Mouse (Mus musculus) retina, adult 2 months (tissue): ENCODE data around the gene Gm45785.
A peak's percentile ranks its signal among the peaks of the same experiment; 100 is the strongest.
"Not testable (repeated sequence)": the region's sequence is repeated elsewhere in the genome, so short reads cannot be mapped to it uniquely, and the experiment has no call there.

Source experiments
- DNase-seq: peaks from one replicate; pipeline ENCODE4 v3.0.0-alpha.2; 2012; ENCODE audit warnings: low read depth, low spot score

Gene Gm45785

GRCm38 (mm10) chr7:140855860-140856784, at the start of gene Gm45785:
TSS of gene Gm45785 (minus strand) at chr7:140856331.
- DNase-seq = peak; percentile 73

- no peak for DNase-seq
These were observed 49.5 kb upstream of the Gm45785 start for GRCm38 (mm10) chr7:140905642-140906081.

GRCm38 (mm10) chr7:140903212-140903611, 47.1 kb upstream of the Gm45785 start:
- peak; percentile 40 for DNase-seq

DNA sequence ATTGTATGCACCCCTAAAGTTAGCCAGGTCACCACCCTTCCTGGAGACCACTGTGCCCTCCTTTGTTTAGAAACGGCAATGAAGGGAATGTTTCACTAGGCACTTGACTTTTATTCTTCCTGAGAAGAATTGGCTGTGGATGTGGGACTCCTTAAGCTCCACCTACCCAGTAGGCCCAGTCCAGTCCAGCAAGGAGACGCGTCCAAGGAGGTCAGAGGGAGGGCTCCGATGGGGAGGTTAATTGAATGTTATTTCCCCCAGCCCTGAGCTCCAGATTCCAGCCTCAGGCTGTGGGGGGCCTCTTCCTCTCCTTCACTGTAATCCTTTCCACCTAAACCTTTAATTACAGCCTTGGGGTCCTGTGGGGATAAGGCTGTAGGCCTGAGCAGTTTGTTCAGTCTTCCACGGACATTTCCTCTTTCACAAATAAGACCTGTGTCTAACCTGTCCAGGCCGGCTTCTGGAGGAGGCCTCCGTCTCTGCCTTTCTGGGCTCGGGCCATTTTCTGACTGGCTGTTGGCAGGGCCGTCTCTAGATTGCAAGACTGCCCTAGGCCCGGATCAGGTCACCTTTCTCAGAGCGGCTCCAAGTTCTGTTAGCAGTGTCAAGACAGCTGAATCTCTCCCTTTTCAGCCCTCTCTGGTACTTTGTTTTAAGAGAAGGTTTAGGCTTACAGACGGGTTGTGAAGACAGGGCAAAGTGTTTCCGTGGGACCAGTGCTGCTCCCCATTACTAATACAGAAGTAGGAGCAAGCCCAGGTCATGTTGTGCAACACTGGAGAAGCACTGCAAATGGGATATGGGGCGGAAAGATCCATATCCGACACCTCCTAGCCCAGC, 46.1 kb upstream of the Gm45785 start:
- no peak for DNase-seq

DNA sequence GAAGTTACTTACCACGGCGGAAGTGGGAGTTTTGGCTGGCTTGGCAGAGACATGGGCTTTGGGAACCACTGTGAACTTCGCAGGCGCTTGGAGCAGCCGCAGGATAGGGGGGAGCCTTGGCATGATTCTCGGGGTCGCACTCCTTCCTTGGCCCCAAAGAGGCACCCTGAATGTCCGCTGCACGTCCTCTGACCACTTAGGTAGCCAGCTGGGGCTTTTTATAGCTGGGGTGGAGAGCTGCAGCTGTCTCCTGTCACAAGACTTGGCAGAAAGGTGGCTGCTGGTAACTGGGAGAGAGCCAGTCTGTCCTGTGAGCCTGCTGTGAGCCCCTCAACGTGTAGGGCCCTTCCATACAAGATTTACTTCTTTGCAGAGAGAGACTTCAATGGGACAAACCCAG, 44.1 kb upstream of the Gm45785 start, which contains the start of gene Cox8b:
Gene Cox8b, minus strand, starts transcription at position 227 of the 400 bp plus-strand sequence.
- DNase-seq = no peak

DNA sequence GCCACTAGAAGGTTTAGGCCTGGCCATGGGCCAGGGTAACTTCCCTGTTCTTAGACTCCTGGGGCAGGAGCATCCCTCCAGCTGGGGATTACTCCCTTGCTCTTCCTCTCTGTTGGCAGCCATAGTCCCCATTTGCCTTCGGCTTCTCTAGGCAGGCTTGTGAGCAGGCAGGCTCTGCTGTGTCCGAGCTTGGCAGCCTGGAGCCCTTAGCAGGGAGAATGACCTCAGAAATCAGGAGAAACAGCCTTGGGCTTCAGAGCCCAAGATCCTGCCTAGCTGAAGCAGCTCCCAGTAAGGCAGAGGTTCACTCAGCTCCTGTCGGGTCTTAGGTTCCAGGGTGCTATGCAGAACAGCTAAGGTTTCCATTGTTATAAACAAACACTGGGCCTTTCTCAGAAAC, 43.0 kb upstream of the Gm45785 start:
- no peak for DNase-seq

GRCm38 (mm10) chr7:140897863-140898262, 41.7 kb upstream of the Gm45785 start:
- DNase-seq = no peak

DNA sequence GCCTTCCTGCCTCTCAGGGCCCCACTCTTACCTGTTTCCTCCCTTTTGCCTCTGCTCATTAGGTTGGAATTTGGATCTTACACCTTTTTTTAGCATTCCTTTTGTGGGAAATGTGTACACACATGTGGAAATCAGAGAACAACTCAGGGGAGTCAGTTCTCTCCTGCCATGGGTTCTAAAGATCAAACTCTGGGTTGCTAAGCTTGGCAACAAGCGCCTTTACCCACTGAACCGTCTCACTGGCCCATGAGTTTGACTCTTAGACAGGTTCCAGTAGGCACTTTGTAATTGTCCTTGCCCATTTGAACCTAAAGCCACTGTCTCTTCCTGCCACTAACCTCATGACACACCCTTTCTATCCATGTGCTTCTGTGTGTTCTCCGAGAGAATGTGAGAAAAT, 38.5 kb upstream of the Gm45785 start:
- no peak for DNase-seq

GRCm38 (mm10) chr7:140894031-140894430, 37.9 kb upstream of the Gm45785 start:
- no peak for DNase-seq

DNA sequence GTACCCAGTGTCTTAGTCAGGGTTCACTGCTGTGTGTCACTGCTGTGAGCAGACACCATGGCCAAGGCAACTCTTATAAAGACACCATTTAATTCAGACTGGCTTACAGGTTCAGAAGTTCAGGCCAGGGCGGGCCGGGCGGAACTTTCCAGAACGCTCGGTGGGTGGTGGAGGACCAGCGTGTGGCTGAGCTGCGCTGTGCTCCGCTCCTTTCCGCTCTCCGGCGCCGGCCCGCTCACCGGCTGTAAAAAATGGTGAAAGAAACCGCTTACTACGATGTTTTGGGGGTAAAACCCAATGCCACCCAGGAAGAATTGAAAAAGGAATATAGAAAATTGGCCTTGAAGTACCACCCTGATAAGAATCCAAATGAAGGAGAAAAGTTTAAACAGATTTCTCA, 34.5 kb upstream of the Gm45785 start:
- not testable (repeated sequence) for DNase-seq

DNA sequence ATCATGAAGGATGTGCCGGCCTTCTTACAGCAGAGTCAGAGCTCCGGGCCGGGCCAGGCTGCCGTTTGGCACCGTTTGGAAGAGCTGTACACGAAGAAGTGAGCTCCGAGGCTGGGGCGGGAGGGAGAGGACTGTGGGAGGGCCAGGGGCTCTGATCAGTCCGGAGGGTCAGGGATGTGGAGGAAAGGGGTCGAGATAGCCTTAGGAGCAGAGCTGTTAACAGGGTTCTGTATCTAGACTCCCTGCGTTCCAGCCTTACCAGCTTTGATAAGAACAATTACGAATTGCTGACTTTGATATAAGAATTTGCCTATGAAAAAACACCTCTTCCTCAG, 26.3 kb upstream of the Gm45785 start:
- no peak for DNase-seq

GRCm38 (mm10) chr7:140881696-140882468, 25.8 kb upstream of the Gm45785 start, which contains the start of the genes Psmd13 and Sirt3:
TSS of gene Psmd13 (plus strand) at chr7:140881968.
TSS of gene Sirt3 (minus strand) at chr7:140882309.
- peak; percentile 83 for DNase-seq

- no peak for DNase-seq
These were observed 24.9 kb upstream of the Gm45785 start for GRCm38 (mm10) chr7:140880865-140881515.

DNA sequence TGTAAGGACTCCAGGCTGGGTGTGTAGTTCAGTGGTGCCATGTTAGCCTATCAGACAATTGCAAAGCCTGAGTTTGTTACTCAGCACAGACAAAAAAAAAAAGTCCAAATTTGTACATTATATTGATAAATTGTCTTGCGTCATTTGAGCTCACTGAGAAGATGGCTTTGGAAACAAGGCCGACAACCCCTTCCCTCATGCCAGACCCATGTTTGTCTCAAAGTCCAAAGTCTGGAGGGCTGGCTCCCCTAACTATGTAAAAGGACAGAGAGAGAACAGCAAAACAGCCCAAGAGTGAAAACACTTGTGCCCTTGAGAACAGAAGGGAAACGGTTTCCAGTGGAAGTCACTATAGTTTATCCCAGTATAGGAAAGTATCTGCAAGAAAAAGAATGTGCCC, 24.3 kb upstream of the Gm45785 start:
- DNase-seq = no peak

DNA sequence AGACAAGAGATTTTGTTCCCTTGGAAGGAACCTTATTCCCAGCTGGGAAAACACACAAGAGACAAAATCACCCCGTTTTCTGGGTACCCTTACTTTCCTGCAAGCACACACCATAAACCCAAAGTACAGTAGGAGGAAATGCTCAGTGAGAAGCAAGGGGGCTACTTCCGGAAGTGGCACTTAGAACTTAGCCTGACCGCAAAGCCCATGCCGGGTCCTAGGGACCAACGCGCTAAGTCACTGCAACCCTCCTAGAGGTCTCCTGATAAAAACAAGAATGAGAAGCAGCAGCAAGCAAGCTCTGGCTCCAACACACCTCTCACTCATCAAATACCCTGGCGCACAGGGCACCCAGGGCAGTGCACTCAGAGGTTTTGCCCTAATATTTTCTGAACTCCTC, 23.2 kb upstream of the Gm45785 start:
- no peak for DNase-seq

DNA sequence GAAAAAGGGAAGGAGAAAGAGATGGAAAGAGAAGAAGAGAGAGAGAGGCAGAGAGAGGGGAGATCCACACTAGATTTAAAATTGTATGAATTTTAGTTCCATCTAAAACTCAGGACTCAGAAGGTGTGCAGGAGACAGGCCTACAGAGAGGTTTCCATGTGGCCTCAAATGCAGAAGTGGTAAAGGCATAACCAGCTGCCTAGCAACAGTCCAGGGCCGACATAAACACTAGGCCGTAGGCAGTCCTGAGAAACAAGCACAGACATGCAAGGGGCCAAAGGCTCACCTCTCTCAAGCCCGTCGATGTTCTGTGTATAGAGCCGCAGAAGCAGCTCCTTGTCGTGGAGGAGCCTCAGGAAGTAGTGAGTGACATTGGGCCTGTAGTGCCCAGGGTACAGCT, 21.2 kb upstream of the Gm45785 start:
- no peak for DNase-seq

- no peak for DNase-seq
These were observed 18.1 kb upstream of the Gm45785 start for GRCm38 (mm10) chr7:140874224-140874623.

DNA sequence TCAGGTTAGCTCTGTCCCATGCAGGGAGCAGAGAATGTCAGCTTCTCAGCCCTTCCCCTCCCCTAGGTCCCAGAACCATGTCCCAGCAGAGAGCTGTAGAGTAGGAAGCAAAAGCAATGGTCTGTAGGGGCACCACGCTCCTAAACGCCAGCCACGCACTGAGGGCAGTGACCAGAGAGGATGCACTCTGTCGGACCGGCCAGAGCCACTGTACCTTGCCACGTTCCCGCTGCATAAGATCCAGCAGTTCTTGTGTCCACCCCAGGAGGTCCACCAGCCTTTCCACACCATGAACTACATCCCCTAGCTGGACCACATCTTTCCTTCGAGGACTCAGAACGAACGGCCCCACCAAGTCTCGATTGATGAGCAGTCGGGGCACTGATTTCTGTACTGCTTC, 8.6 kb upstream of the Gm45785 start:
- DNase-seq = no peak

- DNase-seq = no peak
These were observed 4.6 kb upstream of the Gm45785 start for GRCm38 (mm10) chr7:140860728-140861127.

DNA sequence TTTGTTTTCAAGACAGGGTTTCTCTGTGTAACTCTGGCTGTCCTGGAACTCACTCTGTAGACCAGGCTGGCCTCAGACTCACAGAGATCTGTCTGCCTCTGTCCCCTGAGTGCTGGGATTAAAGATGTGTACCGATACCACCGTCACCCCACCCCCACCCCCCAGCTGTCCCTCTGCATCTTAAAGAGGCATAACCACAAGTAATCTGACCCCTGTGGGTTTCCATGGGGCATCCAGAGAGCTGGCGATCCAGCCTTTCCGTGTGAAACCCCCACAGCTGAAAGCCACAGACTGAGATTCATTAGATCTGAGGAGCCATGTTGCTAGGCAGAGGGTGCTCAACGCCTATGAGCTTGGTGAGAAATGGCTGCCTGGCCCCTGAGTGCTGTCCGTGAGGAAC, 3.9 kb upstream of the Gm45785 start:
- DNase-seq = no peak

- no peak for DNase-seq
These were observed 2.6 kb upstream of the Gm45785 start for GRCm38 (mm10) chr7:140858746-140859145.
